Mouse (Mus musculus) telencephalon, adult 2 months (tissue): ENCODE measurements around the gene Il20ra.

ENCODE experiments used
- DNase-seq: peaks from one replicate; pipeline ENCODE4 v3.0.0-alpha.2; 2011; ENCODE audit warnings: low read depth, low spot score

Gene Il20ra

GRCm38 (mm10) chr10:19765459-19765858 is 53.1 kb downstream of the Il20ra start:
- no peak for DNase-seq

- peak; percentile 67 for DNase-seq
Measured at GRCm38 (mm10) chr10:19779092-19779491, 66.7 kb downstream of the Il20ra start.

- no peak for DNase-seq
Measured at GRCm38 (mm10) chr10:19781365-19781764, 69.0 kb downstream of the Il20ra start.

- no peak for DNase-seq
Measured at GRCm38 (mm10) chr10:19794996-19795395, 82.6 kb downstream of the Il20ra start.

GRCm38 (mm10) chr10:19802958-19803357 is 90.6 kb downstream of the Il20ra start:
- no peak for DNase-seq

- no peak for DNase-seq
Measured at GRCm38 (mm10) chr10:19804763-19805162, 92.4 kb downstream of the Il20ra start.
